Mouse (Mus musculus) cerebellum, adult 2 months (tissue): ENCODE data around the gene Clasp1.

Experiments
- CTCF ChIP-seq: fragments of 200-500 bp; IDR thresholded peaks from 2 replicates; pipeline ENCODE4 v1.5.1; 2011; ENCODE audit warnings: low read depth, mild to moderate bottlenecking, control low read depth, low read length, moderate library complexity, borderline replicate concordance; ENCODE audit not compliant: insufficient read depth
- POLR2A ChIP-seq: fragments of 200-500 bp; IDR thresholded peaks from 2 replicates; pipeline ENCODE4 v1.6.1; 2011; ENCODE audit warnings: low read length, control low read depth, borderline replicate concordance; ENCODE audit not compliant: insufficient read depth

DNA sequence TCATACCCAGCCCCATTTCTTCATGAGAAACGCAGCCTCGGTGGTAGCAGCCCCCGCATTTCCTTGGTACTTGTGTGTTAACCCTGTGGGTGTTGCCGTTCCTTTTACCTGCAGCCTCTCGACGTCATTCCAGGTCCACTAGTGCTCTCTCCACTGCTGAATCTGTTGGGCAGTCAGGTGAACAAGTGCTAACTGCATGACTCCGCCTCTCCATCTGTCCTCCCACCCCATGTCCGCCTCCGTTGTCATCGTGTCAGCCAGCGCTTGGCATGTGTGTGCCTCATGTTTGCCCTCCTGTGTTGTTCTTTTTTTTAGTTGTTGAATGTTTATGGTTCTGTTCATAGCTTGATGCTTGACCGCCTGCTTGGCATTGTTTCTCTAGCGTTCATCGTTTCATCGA, 147.2 kb downstream of the Clasp1 start:
- TF ChIP-seq POLR2A (no peak), CTCF (no peak)
